ENCODE assay signal across 29 mouse cellular contexts in genomic region chr7:144205837-144206236, GRCm38 (mm10).
DNase-seq lines count a peak whose midpoint lies in the region; ATAC-seq and TF ChIP-seq lines count a peak whose summit lies in the region.
"Had no signal": no experiment of that assay in that cellular context is flagged by ENCODE, and none has a peak within 500 bp of the region (broad histone marks: within the 10 kb centered on the region; RNA-seq: fewer than 3 reads in every experiment).

No protein-coding gene starts in this region.

- no peak for ATAC-seq in hindbrain, embryonic 12.5 days (ENCODE audit: low FRiP score)
- ATAC-seq: CD4-positive, CD25-positive, alpha-beta regulatory T cell, adult 4 months; forebrain, embryonic 14.5 days; intestine, embryonic 16.5 days had no signal

- DNase-seq in kidney, adult 9 months: peak; percentile 12
- no peak for DNase-seq in kidney, postnatal 25 days
- peak; percentile 33 to 58 for DNase-seq in left cerebral cortex, adult 2 months (ENCODE audit: extremely low spot score in 1 of 2, low spot score in 2 of 2)
- no peak for DNase-seq in left cerebral cortex, adult 11 months (ENCODE audit: low spot score)
- peak; percentile 12 for DNase-seq in urinary bladder, postnatal 14 days (ENCODE audit: low spot score)
- no peak for DNase-seq in urinary bladder, postnatal 25 days (ENCODE audit: low spot score)
- DNase-seq: adrenal gland, postnatal 14 days; cerebellum, adult 11-12 months; cerebellum, adult 9-11 months; embryo, embryonic 11 days; gastrocnemius, adult 2 months; gastrocnemius, postnatal 36 days; heart, adult 18-20 months; heart, postnatal 36 days; lung, embryonic 14.5 days; lung, postnatal 14 days; midbrain, embryonic 14.5 days; thymus, adult 18-20 months; thymus, postnatal 25 days had no signal

- WGBS in hindbrain, embryonic 12.5 days: 87% methylated on average over 3 of the region's 3 CpGs

- intact Hi-C loops in left cerebral cortex, adult 2 months (cut with DNase I): loop anchor here (1.0 kb wide), 1 partner anchor 29 kb away; no protein-coding TSS in a partner anchor

- no peaks in the 10 kb centered on the region for H3K9me3 ChIP-seq in hindbrain, embryonic 12.5 days (replicated peaks)
- H3K9me3 ChIP-seq: embryonic facial prominence, embryonic 12.5 days; hindbrain, embryonic 13.5 days; limb, embryonic 12.5 days; liver, embryonic 15.5 days had no signal

- no peak overlapping the region for H3K4me2 ChIP-seq in hindbrain, embryonic 12.5 days (replicated peaks)
- H3K4me2 ChIP-seq: embryonic facial prominence, embryonic 12.5 days; heart, embryonic 11.5 days; hindbrain, embryonic 13.5 days; limb, embryonic 12.5 days; liver, embryonic 15.5 days; lung, embryonic 14.5 days had no signal

- TF ChIP-seq CTCF in left cerebral cortex, adult 2 months (IDR thresholded peaks at IDR 0.05): no peak

- H3K27ac ChIP-seq in left cerebral cortex, adult 2 months: peak overlapping the region; percentile 59; the same call in 1 of the 2 replicates
- H3K27ac ChIP-seq in hindbrain, embryonic 12.5 days: no peak overlapping the region
- H3K27ac ChIP-seq: embryonic facial prominence, embryonic 12.5 days; gastrocnemius, adult 2 months; hindbrain, embryonic 13.5 days; kidney, postnatal 0 days; limb, embryonic 12.5 days; liver, embryonic 15.5 days had no signal

- H3K9ac ChIP-seq in hindbrain, embryonic 12.5 days: no peak overlapping the region
- H3K9ac ChIP-seq: embryonic facial prominence, embryonic 12.5 days; hindbrain, embryonic 13.5 days; limb, embryonic 12.5 days; liver, embryonic 15.5 days; lung, embryonic 14.5 days had no signal

- no peak overlapping the region for H3K4me3 ChIP-seq in left cerebral cortex, adult 2 months
- no peak overlapping the region for H3K4me3 ChIP-seq in hindbrain, embryonic 12.5 days
- H3K4me3 ChIP-seq: embryonic facial prominence, embryonic 12.5 days; gastrocnemius, adult 2 months; hindbrain, embryonic 13.5 days; limb, embryonic 12.5 days; liver, embryonic 15.5 days had no signal

- no peaks in the 10 kb centered on the region for H3K4me1 ChIP-seq in hindbrain, embryonic 12.5 days
- H3K4me1 ChIP-seq: embryonic facial prominence, embryonic 12.5 days; limb, embryonic 12.5 days; liver, embryonic 15.5 days had no signal

- no peaks in the 10 kb centered on the region for H3K36me3 ChIP-seq in hindbrain, embryonic 12.5 days
- H3K36me3 ChIP-seq: embryonic facial prominence, embryonic 12.5 days; hindbrain, embryonic 13.5 days; limb, embryonic 12.5 days; liver, embryonic 15.5 days had no signal

- no peaks in the 10 kb centered on the region for H3K27me3 ChIP-seq in hindbrain, embryonic 12.5 days
- H3K27me3 ChIP-seq: embryonic facial prominence, embryonic 12.5 days; hindbrain, embryonic 13.5 days; liver, embryonic 15.5 days had no signal

Comparison
In these comparisons a context has a peak if more than half of its experiments do, and no peak if none do; other contexts are left out.
1. DNase-seq: peak in kidney, adult 9 months (single experiment), left cerebral cortex, adult 2 months (2 of 2) and urinary bladder, postnatal 14 days (single experiment); none in kidney, postnatal 25 days (0 of 2), left cerebral cortex, adult 11 months (single experiment) and urinary bladder, postnatal 25 days (single experiment).